Comparison of ENCODE assay signal across 33 mouse cellular contexts in genomic region chr10:63132356-63132755, GRCm38 (mm10). TPM values are rescaled to one million over a fixed set of nuclear protein-coding genes. Genes with fewer than 3 reads are reported as not detected.
"Had no signal": no experiment of that assay in that cellular context is flagged by ENCODE, and none has a peak within 500 bp of the region (broad histone marks: within the 10 kb centered on the region; RNA-seq: fewer than 3 reads in every experiment).

No protein-coding gene starts in this region.

- H3K9ac ChIP-seq: embryonic facial prominence, embryonic 12.5 days; embryonic facial prominence, embryonic 13.5 days; embryonic facial prominence, embryonic 15.5 days; forebrain, embryonic 12.5 days; forebrain, embryonic 13.5 days; forebrain, embryonic 15.5 days; forebrain, postnatal 0 days had no signal

- H3K9me3 ChIP-seq: embryonic facial prominence, embryonic 10.5 days; embryonic facial prominence, embryonic 12.5 days; embryonic facial prominence, embryonic 13.5 days; embryonic facial prominence, embryonic 15.5 days; forebrain, embryonic 10.5 days; forebrain, embryonic 12.5 days; forebrain, embryonic 13.5 days; forebrain, embryonic 15.5 days had no signal

- H3K27me3 ChIP-seq: embryonic facial prominence, embryonic 12.5 days; embryonic facial prominence, embryonic 13.5 days; embryonic facial prominence, embryonic 15.5 days; forebrain, embryonic 13.5 days; forebrain, embryonic 15.5 days had no signal

- H3K36me3 ChIP-seq: embryonic facial prominence, embryonic 10.5 days; embryonic facial prominence, embryonic 12.5 days; embryonic facial prominence, embryonic 13.5 days; embryonic facial prominence, embryonic 15.5 days; forebrain, embryonic 10.5 days; forebrain, embryonic 12.5 days; forebrain, embryonic 15.5 days had no signal

- H3K4me1 ChIP-seq: embryonic facial prominence, embryonic 10.5 days; embryonic facial prominence, embryonic 12.5 days; embryonic facial prominence, embryonic 13.5 days; embryonic facial prominence, embryonic 15.5 days; forebrain, embryonic 10.5 days; forebrain, embryonic 12.5 days; forebrain, embryonic 13.5 days; forebrain, embryonic 15.5 days had no signal

- ATAC-seq: forebrain, embryonic 13.5 days; forebrain, embryonic 14.5 days; forebrain, embryonic 15.5 days; forebrain, embryonic 16.5 days; forebrain, postnatal 0 days had no signal

- DNase-seq: cerebellum, adult 18-20 months; cerebellum, adult 2 months; cerebellum, adult 8-10 months; cerebellum, adult 9-10 months; cerebellum, adult 9-11 months; cerebellum, postnatal 10 days; cerebellum, postnatal 14 days; cerebellum, postnatal 25 days; cerebellum, postnatal 36 days; embryo, embryonic 11 days; forebrain, postnatal 0 days; gastrocnemius, adult 2 months; gastrocnemius, postnatal 10 days; gastrocnemius, postnatal 14 days; gastrocnemius, postnatal 25 days; gastrocnemius, postnatal 36 days; heart, adult 18-20 months had no signal

- H3K27ac ChIP-seq: embryonic facial prominence, embryonic 10.5 days; embryonic facial prominence, embryonic 12.5 days; embryonic facial prominence, embryonic 13.5 days; embryonic facial prominence, embryonic 15.5 days; forebrain, embryonic 10.5 days; forebrain, embryonic 12.5 days; forebrain, embryonic 13.5 days; forebrain, embryonic 15.5 days; gastrocnemius, adult 2 months had no signal

- H3K4me2 ChIP-seq: embryonic facial prominence, embryonic 12.5 days; embryonic facial prominence, embryonic 13.5 days; embryonic facial prominence, embryonic 15.5 days; forebrain, embryonic 12.5 days; forebrain, embryonic 13.5 days; forebrain, embryonic 15.5 days had no signal

- H3K4me3 ChIP-seq: embryonic facial prominence, embryonic 10.5 days; embryonic facial prominence, embryonic 12.5 days; embryonic facial prominence, embryonic 13.5 days; embryonic facial prominence, embryonic 15.5 days; erythroblast, embryonic 14.5 days; forebrain, embryonic 10.5 days; forebrain, embryonic 12.5 days; forebrain, embryonic 13.5 days; forebrain, embryonic 15.5 days; gastrocnemius, adult 2 months had no signal

RNA-seq across cellular contexts. Expression of gene Atoh7, which starts 32.9 kb away (rescaled TPM):
- total RNA-seq: common myeloid progenitor, adult 5-6 weeks; gastrocnemius, adult 18-20 months; gastrocnemius, adult 2 months; gastrocnemius, postnatal 25 days; gastrocnemius, postnatal 36 days; gastrocnemius, postnatal 4 days; granulocyte monocyte progenitor cell, adult 5-6 weeks; heart, adult 18-20 months had no signal
- polyA plus RNA-seq: embryonic facial prominence, embryonic 13.5 days; embryonic facial prominence, embryonic 14.5 days; erythroblast, embryonic 14.5 days had no signal
